Mouse (Mus musculus) thymus, postnatal 10 days (tissue): ENCODE results near the gene Lrrk2.
"Not testable (repeated sequence)": the region's sequence is repeated elsewhere in the genome, so short reads cannot be mapped to it uniquely, and the experiment has no call there.

Source experiments
- DNase-seq, 2 experiments: peaks; one replicate each; pipeline ENCODE4 v3.0.0; 2021; ENCODE audit warnings: low spot score in 2 of 2

Lrrk2 gene

DNA sequence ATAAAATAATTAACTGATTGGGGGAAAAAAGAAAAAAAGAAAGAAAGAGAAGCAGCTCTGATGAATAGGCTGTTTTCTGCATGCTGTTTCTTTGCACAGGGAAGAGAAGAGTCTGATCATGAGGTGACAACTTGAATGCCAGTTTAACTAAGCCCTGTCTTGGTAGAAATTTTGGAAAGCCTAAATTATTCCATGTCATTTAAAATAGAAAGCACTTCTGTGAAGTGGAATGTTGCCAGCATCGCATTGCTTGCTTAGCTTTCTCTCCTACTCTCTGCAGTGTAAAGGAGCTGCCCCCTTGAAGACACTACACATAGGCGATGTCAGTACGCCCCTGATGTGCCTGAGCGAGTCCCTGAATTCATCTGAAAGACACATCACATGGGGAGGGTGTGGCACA lies 133.5 kb downstream of the Lrrk2 start:
- no peak for DNase-seq

DNA sequence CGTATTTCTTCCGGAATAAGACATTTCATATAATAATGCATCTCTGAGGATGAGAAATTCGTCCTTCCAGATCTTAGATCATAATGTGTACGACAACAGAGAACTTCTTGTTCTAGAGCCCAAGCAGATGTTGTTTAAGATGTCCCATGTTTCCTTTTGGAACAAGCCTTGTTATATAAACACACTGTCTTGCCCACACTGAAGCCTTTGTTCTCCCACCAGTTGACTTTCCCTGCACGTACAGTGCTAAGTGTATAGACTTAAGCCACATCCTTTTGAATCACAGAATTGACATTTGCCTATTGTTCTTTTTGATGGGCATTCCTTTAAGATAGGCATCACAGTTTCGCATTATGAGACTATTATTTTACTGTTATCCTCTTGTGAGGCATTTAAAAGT lies 162.3 kb downstream of the Lrrk2 start:
- no peak for DNase-seq

DNA sequence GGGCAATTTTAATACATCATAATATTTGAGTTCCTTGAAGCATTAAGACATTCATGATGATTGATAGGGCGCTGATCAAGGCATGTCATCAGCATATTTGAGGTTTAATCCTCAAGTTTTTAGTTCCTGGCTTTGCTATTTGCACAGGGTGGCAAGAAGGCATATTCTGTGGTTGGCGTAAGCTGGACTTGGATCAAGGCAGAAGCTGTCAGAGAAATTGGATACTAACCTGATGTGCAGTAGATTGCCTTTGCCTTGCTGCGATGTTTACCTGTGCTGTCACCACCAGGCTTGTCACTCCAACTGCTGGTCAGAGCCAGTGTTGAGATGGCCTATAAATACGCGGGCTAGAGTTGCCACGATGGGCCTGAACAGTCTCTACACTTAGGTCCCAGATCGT lies 165.0 kb downstream of the Lrrk2 start, which contains the start of gene Smgc:
Gene Smgc, plus strand, starts transcription at position 301 of the 400 bp plus-strand sequence.
- DNase-seq, result no peak

DNA sequence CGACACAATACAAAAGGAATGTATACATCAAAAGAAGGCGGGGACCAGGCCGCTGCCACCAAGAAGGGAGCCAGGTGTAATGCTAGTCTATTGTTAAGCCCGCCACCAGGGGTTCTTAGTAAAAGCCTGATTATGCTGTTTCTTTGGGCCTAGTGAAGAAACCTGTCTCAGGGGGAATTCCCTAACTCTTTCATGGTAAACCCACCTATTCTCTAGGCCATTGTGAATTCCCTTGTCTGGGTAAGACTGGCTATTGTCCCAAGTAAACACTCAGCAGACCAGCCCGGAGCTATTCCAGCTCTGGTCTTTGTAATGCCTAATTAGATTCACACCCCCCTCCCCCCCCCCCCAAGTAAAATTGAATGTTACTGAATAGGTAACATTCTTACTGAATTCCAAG lies 191.2 kb downstream of the Lrrk2 start:
- DNase-seq, result not testable (repeated sequence)
